In the genomic region with DNA sequence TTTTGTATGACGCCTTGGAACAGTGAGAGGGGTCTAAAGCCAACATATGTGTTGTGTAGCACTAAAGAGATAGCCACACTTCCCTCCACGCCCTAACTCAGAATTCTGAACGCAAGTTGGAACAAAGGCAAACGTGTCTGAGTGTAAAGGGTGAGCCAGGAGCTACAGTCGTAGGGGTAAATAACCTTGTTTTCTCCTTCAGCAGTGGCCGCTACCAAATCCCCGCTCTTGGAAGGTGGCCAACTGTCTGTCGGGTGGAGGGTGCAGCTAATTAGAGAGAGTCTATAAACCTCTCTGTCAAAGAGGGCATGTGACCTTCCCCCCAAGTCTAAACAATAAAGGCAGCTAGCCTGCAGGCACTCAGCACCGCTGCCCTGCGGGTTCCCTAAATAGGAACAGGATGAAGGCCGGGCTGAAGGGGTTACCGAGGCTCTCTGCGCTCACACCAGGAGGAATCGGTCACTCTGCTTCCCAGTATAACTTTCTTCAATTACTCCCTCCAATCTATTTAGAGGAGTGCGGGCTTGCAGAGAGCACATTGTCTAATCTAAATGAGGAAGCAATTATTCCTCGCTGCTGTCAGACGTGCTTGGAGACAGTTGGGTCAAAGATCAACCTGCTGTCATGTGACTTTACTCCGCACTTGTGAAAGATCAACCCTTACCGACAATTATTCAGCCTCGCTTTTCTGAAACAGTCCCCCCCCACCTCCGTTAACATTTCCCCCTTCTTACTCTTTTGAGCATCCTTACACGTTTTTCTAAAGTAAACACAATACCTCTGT, we compare ENCODE assay signal across 8 mouse cellular contexts.
A peak's percentile ranks its signal among the peaks of the same experiment; 100 is the strongest.
DNase-seq lines count a peak whose midpoint lies in the region; ATAC-seq lines count a peak whose summit lies in the region.

No protein-coding gene starts in this region.

- H3K9me3 ChIP-seq in hindbrain, embryonic 11.5 days (ENCODE audit: control insufficient read depth, low read length) = no peaks in the 10 kb centered on the region

- H3K27ac ChIP-seq in hindbrain, embryonic 11.5 days (ENCODE audit: low read depth, low read length) = peak overlapping the region; percentile 78

- peak; percentile 75 for ATAC-seq in hindbrain, embryonic 11.5 days (ENCODE audit: low FRiP score)
- peak; percentile 82 for ATAC-seq in megakaryocyte, adult 5-6 weeks (ENCODE audit: poor library complexity, severe bottlenecking)

- peak overlapping the region; percentile 6; the same call in 1 of the 2 replicates for H3K4me3 ChIP-seq in hindbrain, embryonic 11.5 days (ENCODE audit: low read depth, low read length)

- under 1% methylated on average over 22 of the region's 22 CpGs for WGBS in hindbrain, embryonic 11.5 days

- peaks cover 13% of the 10 kb centered on the region for H3K4me1 ChIP-seq in hindbrain, embryonic 11.5 days (replicated peaks; ENCODE audit: control insufficient read depth, insufficient read depth, low read length)

- peak overlapping the region; percentile 24; the same call in 1 of the 2 replicates for H3K9ac ChIP-seq in hindbrain, embryonic 11.5 days (ENCODE audit: low read depth, low read length)

- H3K27me3 ChIP-seq in hindbrain, embryonic 11.5 days (ENCODE audit: control insufficient read depth, insufficient read depth, low read length) = no peaks in the 10 kb centered on the region

- H3K4me2 ChIP-seq in hindbrain, embryonic 11.5 days (replicated peaks; ENCODE audit: low read depth, low read length) = peak overlapping the region; percentile 58

- H3K36me3 ChIP-seq in hindbrain, embryonic 11.5 days (ENCODE audit: control insufficient read depth, insufficient read depth, low read length) = no peaks in the 10 kb centered on the region

- peak; percentile 67 for DNase-seq in NIH3T3 (ENCODE audit: low read depth)
- peak; percentile 43 for DNase-seq in c-Kit-positive CD71-positive TER-119-negative erythroid progenitor cells, embryonic 14.5 days (ENCODE audit: low read depth)
- DNase-seq in forelimb bud, embryonic 11.5 days (ENCODE audit: low read depth, low spot score) = peak; percentile 83
- DNase-seq in hindbrain, embryonic 11.5 days (ENCODE audit: low spot score) = peak; percentile 78
- peak; percentile 9 to 31 for DNase-seq in layer of hippocampus, postnatal 25 days (ENCODE audit: extremely low spot score in 1 of 2, low spot score in 1 of 2)
- peak; percentile 88 for DNase-seq in retina, postnatal 1 day
- peak; percentile 53 to 55 for DNase-seq in urinary bladder, postnatal 36 days (ENCODE audit: low spot score in 2 of 2)

Comparison
In these comparisons a context has a peak if more than half of its experiments do, and no peak if none do; other contexts are left out.
1. Peak in every context shown above with its lines: DNase-seq, ATAC-seq, H3K4me3 ChIP-seq and H3K27ac ChIP-seq.
2. DNase-seq: peak in every context shown above with its lines; median percentile 88 in retina, postnatal 1 day; 83 in forelimb bud, embryonic 11.5 days; 78 in hindbrain, embryonic 11.5 days; 67 in NIH3T3; 54 in urinary bladder, postnatal 36 days; 43 in c-Kit-positive CD71-positive TER-119-negative erythroid progenitor cells, embryonic 14.5 days; 20 in layer of hippocampus, postnatal 25 days.